Mouse (Mus musculus) thymus, postnatal 10 days (tissue): ENCODE measurements around the gene Otud7b.
A peak's percentile ranks its signal among the peaks of the same experiment; 100 is the strongest.

ENCODE experiments used
- DNase-seq, 2 experiments: peaks; one replicate each; pipeline ENCODE4 v3.0.0; 2021; ENCODE audit warnings: low spot score in 2 of 2

Otud7b gene

DNA sequence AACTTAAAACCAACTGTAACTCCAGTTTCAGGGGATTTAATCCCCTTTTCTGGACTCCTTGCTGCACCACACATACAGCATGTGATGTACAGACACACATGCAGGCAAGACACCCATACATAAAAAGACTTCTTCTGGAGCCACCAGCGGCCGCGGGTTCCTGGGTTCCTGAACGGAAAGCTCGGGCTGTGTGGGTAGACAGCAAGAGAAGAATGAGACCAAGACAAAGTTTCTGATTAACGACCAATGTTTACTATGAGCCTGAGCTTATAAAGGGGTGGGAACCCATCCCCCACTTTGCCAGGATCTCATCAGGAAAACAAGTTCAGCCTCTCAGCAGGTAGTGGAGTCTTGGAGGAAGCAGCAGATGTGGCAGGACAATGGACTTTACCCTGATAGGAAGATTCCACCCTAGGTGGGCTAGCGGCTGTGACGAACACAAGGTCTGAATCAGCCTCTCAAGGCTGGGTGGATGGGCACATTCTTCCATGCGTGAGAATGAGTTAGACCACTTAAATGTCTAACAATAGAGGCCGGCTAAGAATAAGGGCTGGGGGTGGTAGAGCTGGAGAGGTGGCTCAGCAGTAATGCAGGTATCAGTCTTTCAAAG, 20.1 kb upstream of the Otud7b start:
- no peak for DNase-seq

DNA sequence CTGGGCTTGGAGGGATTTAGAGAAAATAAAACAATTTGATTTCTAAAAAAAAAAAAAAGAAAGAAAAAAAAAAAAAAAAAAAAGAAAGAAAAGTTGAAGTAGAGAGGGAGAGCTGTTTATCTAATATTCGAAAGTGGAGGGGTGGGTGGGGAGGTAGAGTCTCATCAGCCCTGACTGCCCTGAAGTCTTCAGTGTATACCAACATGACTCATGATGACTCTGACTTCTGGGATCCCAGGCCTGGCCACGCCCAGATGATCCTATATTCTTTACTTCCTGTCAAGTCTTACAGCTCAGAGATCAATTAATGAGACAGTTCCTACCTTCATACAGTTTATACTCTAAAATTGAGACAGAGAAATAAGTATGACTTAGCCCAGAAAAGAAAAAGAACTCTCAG, 17.1 kb upstream of the Otud7b start:
- no peak for DNase-seq

DNA sequence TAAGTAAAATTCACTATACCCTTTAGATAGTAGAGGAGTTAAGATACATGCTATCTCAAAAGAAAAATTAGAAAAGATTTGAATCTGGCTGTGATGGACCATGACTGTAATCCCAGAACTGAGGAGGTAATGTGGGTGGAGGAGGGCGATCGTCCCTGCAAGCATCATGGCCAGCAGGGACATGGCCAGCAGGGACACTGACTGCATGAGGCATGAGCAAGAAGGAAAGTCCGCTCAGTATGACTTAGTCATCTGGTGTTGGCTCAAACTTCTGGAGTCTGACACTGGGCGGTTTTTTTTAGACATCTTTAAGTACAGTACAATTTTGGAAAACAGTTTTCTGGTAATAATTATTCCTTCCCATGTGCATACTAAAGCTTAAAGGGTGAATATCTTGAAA, 16.5 kb upstream of the Otud7b start:
- DNase-seq: no peak

DNA sequence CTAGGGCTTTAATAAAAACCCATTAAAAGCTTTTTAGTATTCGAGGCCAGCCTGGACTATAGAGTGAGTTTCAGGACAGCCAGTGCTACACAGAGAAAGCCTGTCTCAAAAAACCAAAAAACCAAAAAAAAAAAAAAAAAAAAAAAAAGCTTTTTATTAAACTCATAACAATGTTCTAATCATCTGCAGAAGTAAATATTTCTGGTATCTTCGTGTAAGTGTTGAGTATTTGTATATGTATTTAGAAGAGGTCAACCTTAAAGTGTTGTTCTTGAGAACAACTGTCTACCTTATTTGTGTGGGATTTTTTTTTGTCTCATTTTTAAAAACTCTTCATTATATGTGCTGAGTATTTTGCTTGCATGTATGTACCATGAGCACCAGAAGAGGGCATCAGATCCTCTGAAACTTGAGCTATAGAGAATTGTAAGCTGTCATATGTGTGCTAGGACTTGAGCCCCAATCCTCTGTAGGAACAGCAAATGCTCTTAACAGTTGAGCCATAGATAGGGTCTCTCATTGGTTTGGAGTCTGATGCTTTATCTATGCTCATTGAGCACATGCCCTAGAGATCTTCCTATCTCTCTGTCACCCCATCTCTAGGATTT, 14.3 kb upstream of the Otud7b start:
- DNase-seq: no peak

DNA sequence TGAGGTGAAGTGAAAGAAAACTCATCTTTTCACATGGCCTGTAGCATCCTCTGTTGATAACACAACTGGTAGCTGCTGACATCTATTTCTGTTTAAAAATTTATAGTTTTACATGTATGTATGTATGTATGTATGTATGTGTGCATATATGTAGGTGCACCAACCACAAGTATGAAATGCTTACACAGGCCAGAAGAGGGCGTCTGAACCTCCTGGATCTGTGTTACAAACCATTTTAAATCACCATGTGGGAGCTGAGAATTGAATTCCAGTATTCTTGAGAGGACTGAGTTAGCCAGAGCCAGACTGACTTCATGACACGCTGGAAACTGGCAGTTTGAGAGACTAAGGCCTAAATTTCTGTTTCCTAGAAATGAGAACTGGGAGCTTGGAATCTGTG, 13.2 kb upstream of the Otud7b start:
- no peak for DNase-seq

DNA sequence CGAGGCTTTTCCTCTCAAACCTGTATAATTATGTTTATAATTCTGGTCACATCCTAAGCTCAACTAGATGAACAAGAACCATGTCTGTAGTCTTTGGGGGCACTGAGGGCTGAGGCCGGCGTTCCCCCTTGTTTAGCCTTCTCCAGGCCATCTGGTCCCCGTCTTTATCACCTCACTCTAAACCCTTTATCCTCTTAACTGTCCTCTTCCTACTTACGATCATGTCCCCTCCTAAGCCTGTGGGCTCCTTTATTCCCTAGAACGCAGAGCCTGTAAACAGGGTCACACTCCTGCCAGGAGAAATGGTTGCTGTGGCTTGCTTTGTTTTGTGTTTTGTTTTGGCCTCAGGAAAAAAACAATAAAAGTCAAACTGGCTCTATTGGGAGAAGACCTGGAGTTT, 12.4 kb upstream of the Otud7b start:
- no peak for DNase-seq

DNA sequence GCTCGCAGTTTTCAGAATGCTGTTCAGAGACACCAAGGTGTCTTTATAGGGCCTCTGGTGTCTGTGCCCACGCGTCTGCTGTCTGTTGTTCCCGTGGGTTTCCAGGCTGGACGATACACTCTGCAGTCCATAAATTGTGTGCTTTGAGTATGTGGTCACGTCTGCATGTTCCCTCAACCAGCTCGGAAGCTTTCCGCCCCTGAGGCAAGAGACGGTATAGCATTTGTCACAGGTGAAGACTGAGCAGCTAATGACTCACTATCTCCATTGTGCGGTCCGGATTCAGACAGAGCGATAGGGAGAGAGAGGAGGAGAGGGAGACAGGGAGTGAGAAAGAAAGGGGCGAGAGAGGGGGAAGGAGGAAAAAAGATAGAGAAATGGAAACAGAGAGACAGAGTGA, 10.8 kb upstream of the Otud7b start:
- no peak for DNase-seq

DNA sequence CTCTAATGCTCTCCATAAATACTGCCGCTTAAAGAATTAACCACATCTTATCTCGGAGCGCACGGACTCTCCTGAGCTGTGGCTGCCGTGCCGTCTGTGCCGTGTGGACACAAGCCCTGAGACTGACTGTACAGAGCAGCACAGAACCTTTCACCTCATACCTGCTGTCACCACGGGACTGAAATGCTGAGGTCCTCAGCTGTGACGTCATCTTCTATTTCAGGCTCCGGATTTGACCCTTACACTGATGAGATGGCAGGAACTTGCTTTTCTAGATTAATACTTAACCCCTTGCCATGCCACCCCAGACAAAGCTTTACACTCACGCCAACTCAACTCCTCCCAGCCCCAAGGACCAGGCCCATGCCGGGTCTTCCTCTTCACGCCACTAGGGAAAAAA, 10.1 kb upstream of the Otud7b start:
- no peak for DNase-seq

DNA sequence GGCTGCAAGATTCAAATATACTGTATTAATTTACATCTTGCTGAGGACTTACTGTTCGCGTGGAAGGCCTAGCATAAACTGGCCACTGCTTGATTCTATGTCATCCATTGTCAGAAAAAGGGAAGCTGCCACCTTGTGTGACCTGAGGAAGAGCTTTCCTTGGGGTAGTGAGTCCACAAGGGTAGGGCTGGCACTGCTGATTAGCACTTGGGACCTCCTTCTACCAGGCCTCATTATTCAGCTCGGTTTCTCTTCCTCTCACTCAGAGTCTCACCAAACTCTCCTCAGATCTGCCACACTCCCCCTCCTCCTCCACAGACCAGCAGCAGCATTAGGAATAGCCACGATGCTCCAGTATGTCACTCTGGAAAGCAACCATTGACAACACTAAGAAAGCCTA, 6.2 kb upstream of the Otud7b start:
- no peak for DNase-seq

DNA sequence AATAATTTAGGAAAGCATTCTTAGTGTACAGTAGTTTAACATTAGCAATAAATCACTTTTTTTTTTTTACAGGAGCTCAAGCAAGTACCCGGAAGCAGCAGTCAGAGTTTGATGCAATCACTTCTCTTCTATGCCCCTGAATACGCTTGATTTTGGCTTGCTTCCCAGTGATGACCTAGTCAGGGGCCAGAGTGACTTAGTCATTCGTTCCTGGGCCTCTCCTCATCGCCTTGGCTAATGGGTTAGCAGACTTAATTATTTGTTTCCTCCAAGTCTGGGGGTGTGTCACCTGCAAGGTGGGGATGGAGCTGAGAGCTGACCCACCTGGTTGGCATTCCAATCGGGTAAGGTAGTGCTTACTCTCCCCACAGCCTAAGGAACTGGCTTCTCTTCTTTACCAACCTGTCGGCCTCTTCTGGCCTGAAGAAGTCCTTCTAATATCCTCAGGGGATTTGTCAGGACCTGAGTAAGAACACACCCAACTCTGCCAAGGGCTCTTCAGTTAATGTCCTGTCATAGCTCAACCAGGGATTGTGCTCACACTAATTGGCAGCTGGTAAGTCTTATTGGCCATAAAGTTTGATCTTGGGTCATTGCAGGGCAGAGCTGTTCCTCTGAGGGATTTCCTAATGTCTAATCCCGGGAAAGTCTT, 5.6 kb upstream of the Otud7b start:
- no peak for DNase-seq

DNA sequence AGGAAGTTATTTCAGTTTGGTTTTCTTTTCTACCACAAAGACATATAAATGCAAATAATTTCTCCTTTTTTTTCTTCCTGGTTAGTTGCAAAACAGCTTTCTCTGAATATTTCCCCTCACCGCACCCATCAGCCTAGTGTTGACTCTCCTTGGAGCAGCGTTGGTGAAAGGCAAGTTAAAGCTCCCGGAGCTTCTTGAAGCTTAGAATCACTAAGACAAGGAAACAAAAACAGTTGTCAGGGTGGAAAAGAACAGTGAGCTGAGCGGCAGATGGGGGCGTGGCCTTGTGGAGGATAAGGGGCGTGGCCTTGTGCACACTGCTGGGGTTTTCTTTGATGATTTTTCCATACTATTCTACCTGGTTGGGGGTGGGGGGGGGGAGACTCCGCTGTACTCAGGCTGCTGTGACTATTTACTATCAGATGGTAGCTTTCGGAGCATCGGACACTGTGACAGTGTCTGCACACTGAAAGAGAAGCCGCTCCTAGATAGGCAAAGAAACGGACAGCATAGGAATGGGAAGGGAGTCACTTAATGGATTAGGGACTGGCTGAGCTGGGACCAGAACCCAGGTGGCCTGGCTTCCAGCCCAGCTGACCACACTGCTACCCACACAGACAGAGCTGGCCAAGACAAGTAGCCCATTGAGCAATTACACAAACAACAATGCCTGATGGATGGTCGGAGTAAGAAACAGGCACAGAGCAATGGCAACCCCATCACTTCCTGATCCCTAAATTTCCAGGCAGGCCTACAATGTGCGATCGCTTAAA, 2.0 kb upstream of the Otud7b start:
- DNase-seq: peak; percentile 52 to 74

DNA sequence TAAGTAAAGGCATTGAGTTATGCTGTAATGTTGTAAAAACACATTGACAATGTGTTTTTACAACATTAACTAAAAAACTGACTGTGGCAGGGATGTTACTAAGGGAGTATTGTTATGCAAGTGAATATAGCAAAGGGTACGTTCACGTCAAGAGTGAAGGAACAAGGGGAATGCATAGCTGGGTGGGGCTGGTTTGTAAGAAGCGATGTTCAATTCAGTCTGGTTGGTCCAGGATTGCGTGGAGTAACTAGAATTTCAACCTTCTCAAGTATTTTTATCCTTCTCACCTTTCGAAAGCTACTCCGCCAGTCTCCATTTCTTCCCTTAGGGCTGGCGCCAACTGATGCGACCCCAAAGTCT, 446 bp upstream of the Otud7b start:
- no peak for DNase-seq

DNA sequence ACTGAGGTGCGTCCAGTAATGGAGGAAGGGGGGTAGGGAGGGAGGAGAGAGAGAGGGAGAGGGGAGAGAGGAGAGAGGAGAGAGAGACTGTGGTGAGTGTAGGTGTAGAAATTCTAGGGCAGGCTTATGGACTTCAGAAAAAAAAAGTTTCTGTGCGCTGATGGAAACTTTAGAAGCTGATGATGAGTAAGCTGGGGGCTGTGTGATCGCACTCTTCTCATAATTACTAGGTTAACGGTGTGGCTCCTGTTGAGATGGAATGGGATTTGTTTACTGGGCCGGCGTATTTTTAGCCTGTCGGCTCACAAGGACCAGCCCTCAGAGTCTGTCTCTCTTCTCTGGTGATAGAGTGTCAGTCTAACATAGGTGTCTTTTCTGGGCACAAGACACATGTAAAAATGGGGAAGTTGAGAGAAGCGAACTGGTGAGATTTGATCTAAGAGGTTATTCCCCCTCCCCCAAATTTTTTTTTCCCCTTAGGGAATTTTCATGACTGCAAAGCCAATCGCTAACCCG, 963 bp downstream of the Otud7b start:
- no peak for DNase-seq

DNA sequence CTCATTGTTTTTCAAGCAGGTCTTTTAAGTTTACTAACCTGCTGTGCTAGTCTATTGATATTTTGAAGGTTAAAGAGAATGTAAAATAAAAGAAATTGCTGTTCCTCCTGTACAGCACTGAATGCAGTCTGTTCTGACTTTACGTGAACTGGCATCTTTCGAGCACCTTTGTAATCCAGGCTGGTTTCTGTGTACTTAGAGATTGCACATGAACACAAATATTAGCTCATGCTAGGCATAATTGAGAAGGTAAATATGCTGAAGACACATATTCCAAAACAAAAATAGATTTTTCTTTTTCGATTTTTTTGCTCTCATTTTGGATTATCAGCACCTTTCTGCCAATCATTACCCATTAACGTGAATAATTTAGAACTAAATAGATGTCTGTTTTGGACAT, 1.8 kb downstream of the Otud7b start:
- DNase-seq: no peak

DNA sequence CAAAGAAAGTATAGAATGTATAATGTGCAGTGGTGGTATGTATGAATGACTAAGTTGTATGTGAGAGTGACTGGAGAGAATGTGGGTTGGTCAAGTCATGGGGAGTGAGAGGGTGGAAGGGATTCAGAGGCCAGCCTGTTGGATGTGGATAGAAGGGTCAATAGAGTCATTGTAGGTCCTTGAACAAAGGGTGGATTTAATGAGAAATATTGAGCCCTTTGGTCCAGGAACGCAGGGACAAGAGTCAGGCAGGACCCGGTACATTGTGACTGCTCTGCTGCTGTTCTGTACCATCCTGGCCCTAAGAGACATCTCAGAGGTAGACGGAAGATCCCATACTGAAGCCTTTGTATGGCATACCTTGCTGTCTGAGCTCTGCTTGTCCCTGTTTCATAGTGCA, 4.0 kb downstream of the Otud7b start:
- DNase-seq: no peak

DNA sequence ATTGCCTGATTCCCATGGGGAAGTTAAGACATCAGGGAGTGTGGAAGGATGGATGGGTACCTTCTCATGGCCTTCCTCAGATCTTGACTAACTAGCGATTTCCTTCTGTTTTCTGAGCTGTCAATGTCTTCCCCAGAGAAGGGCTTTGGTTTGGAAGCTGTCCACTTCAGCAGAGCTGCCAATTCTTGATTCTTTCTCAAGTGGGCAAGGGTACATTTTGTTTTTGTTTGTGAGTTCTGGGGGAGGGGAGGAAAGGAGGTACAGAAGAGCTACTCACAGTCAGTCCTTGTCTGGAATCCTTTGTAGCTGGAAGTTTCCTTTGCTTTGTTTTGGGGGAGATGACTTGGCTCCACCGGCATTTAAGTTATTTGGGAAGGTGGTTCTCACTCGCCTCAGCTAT, 8.9 kb downstream of the Otud7b start:
- DNase-seq: no peak

DNA sequence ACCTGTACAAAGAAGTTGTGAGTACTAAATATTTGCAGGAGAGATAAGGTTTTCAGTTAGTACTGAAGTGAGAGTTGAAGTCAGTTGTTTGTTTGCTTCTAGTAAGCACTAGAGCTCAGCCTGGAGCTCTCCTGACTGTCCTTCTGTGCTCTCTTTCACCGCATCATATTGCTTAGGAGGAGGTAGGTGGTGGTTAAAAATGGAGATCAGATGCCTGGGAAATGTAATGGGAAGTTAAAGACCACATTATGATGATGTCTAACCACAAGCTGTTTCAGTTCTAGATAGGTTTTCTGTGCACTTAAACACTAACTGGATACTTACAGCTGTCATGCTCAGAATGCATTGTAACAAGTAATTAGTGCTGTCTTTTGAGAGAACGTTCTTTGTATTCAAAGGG, 13.8 kb downstream of the Otud7b start:
- DNase-seq: no peak

DNA sequence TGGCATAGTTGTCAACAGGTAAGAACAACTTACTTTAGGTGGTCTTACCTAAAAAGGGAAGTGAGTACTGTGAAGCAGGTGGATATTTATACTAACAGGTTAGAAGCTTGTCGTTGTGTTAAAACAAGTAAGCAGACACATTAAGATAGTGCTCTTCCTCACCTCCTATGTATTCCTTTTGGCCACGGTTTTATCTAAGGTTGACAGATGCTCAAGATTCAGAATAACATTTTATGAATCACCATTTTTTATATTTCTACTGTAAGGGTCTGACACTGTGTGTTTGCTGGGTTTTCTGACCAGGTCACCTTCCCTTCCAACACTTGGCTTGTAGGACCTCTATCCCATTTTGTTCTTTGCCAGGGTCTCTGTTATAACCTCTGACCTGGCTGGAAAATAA, 14.4 kb downstream of the Otud7b start:
- DNase-seq: no peak

DNA sequence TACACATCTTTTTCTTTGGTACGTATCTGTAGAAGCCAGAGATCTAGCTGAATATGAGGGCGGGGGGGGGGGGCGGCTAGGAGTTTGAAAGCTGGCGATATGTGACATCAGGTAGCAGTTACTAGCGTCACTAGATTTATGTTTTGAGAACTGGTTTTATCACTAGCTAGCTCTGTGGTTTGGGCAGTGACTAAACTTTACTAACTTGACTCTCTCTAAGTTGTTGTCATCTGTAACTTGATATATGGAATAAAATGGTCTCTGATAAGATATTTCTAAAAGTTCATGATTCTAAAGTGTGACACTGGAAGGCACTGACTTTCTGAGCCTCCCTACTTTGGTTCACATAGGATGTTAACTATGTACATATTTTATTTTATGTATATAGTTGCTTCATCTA, 19.9 kb downstream of the Otud7b start:
- DNase-seq: no peak

DNA sequence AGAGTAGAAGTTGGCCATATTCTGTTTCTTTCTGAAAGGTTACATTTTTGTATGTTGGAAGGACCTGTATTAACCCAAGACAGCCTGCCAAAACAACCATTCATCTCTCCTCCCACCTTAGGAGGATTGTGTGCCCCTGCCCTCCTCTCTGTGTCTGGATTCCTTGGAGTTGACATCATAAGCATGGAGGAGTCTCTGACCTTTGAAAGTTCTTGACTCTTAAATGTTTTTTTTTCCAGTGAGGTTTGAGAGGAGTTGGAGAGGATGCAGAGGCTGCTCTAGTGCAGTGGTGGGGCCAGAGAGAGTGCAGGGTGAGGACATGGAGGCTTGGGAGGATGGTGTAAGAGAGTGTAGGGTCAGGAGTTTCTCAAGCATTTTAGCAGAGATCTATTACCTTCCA, 23.8 kb downstream of the Otud7b start:
- DNase-seq: no peak

DNA sequence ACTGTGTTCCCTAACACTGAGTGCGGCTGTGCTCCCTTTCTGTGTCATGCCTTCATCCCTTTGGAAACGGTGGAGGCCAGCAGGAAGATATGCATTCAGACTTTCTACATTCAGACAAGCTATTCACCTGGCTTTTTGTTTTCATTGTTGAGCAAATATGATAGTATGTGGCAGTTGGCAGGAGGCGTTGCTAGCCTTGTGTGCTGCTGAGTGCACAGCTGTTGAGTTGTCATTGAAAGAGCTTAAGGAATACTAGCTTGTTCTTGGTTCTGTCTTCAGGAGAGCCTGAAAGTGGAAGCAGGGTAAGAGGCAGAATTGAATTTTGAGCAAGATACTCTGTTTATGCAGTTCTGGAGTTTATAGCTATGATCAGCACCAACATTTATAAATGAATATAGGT, 28.2 kb downstream of the Otud7b start:
- no peak for DNase-seq

DNA sequence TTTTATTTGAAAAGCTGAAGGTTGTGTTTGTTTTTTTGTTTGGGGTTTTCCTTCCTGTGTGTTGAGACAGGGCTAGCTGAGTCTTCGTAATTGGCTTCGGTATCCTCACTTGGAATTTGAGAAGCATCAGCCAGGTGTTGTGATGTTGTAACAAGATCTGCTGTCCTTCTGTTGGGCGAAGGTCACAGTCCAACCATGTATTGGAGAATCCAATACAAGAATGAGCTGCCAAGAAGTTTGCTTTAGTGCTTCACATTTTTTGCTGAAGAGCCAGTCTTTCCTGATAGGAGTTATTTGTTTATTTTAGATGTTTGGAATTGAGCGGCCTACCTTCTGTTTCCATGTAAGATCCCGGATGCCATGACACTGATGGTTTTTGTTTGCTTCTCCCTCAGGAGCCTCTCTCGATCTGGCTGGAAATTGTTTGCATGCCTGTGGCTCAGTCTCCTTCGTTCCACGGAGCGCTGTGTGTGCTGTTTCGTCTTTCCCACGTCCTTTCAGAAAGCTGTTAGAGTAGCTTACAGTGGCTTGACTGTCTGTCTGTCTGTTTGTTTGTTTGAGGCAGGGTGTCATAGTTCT, 29.1 kb downstream of the Otud7b start:
- DNase-seq: no peak
